Mouse (Mus musculus) megakaryocyte, adult 5-6 weeks (primary cell): Measurements from ENCODE around the gene Efna2. TPM values are rescaled to one million over a fixed set of nuclear protein-coding genes. Genes with fewer than 3 reads are reported as not detected.

ENCODE experiments used
- ATAC-seq: 2 replicates; pipeline ENCODE4 v1.8.0; 2016; ENCODE audit warnings: mild to moderate bottlenecking, inconsistent platforms; ENCODE audit not compliant: poor library complexity, severe bottlenecking
- total RNA-seq, 2 experiments: library from RNA; stranded (forward) in 1 of 2; stranded (reverse) in 1 of 2; fragments of 153-499, 151-499 nt in 1 of 2; fragments of 221-1000, 200-1000 nt in 1 of 2; gene quantifications; 2 replicates each; pipeline versions ENCODE4 v1.2.3 to v1.2.4; 2015 to 2017

Gene Efna2
- total RNA-seq (2015) (0.49 TPM in 1 of 2 replicates, not detected in the other), total RNA-seq (2017) (0.12 TPM in 1 of 2 replicates, not detected in the other)

GRCm38 (mm10) chr10:80179068-80180051 lies at the start of gene Efna2:
TSS of gene Efna2 (plus strand) at chr10:80179482.
- no peak for ATAC-seq

DNA sequence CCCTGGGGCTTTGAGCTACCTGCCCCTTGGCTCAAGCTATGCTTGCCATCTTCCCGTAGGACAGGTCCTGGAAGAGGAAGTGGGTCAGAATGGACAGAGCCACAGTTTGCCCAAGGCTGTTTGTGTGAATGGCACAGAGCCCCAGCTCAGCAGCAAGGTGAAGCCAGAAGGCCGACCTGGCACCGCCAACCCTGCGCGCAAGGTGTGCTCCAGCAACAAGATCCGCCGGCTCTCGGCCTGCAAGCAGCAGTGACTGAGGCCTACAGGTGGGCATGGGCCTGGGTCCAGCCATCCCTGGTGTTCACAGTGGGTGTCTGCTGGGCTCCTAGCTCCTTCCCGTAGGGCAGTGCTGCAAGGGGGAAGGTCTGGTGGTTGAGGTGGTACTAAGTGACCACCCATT lies 49.4 kb upstream of the Efna2 start:
- ATAC-seq, result no peak

- no peak for ATAC-seq
Observed at GRCm38 (mm10) chr10:80130403-80131031, 48.8 kb upstream of the Efna2 start.

DNA sequence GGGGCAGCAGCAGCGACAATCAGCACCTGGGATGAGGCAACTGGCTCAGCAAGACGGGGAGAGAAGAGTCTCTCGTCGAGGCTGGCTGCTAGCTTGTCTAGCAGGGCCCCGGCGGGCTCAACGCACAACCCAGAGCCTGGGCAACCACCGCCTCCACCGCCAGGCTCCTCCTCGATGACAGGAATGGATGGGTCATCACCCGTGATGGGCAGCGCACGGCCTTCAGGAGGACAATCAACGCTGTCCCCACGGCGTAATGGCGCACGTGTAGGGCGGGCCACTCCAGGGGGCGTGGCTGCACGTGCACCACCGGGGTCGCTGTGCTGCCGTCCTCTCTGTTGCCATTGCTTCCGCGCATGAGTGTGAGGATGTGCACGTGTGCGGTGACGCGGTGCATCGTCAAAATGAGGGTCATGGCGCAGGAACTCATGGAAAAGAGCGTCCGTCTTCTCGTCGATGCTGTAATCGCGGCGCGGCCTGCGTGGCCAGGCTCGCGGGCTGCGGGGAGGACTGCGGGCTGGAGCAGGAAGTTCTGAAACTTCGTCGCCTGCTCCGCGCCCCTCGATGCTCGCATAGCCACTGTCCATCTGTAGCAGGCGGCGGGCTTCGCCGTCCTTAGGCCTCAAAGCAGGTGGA lies 47.8 kb upstream of the Efna2 start:
- ATAC-seq, result no peak

- no peak for ATAC-seq
Observed at GRCm38 (mm10) chr10:80131952-80132350, 47.3 kb upstream of the Efna2 start.

DNA sequence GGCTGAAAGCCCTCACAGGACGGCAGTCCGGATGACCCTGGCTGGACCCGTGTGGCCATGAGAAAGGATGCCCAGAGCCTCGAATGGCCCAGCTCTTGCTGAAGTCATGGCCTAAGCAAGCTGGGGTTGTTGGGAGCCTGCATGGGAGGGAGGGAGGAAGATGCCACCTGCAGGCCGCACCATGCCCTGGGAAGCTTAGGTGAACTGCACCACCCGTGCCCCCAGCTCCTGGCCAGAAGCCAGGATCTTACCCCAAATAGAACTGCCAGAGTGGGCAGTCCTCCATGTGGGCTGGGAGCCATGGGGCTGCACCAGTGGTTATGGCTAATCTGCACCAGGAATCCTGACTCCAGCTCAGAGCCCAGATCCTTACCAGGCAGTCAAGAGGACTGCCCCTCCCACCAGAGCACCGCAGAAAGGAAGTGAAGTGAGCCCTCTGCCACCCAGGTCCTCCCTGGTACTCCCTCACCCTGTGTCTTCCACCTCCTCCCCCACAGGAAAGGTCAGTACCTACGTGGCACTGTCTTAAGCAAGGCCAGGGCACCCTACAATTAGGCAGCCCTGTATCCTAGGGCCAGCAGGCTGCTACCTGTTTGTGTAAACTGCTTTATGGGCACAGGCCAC lies 45.9 kb upstream of the Efna2 start:
- ATAC-seq, result peak; percentile 65

DNA sequence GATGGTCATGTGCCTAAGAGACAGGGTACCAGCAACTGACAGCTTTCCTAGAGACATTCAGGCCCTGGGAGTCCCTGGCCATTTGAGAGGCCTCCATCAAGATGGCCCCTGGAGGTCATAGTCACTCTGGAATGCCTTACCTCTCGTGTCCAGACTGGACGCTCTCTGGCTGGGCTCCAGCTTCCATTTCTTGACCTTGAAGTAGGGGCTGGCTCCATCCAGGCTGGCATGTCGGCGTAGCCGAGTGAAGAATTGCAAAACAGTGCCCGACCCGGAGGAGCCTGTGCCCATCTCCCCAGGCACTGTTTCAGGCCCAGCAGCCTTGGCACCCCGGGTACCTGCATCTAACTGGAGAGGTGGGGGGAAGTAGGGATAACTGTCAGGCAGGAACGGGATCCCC lies 44.9 kb upstream of the Efna2 start:
- ATAC-seq, result no peak

DNA sequence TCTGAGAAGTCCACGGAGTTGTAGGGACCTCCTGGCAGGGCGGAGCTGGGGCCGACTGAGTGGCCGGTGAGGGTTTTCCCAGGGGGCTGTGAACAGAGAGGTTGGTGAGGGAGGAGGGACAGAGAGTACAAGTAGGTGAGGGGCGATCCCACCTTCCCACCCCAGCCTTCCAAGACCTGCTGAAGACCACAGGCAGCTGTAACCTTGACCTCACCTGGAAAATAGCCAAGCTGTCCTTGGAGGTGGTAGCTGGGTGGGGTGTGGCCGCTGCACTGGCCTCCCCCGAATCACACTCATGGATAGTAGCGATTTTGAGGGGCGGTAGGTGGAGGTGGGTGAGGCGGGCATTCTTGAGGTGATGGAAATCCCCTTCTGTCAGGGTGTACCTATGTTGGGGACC lies 44.1 kb upstream of the Efna2 start:
- no peak for ATAC-seq

- no peak for ATAC-seq
Observed at GRCm38 (mm10) chr10:80135641-80136040, 43.6 kb upstream of the Efna2 start.

GRCm38 (mm10) chr10:80136179-80136951 lies 42.9 kb upstream of the Efna2 start:
- no peak for ATAC-seq

DNA sequence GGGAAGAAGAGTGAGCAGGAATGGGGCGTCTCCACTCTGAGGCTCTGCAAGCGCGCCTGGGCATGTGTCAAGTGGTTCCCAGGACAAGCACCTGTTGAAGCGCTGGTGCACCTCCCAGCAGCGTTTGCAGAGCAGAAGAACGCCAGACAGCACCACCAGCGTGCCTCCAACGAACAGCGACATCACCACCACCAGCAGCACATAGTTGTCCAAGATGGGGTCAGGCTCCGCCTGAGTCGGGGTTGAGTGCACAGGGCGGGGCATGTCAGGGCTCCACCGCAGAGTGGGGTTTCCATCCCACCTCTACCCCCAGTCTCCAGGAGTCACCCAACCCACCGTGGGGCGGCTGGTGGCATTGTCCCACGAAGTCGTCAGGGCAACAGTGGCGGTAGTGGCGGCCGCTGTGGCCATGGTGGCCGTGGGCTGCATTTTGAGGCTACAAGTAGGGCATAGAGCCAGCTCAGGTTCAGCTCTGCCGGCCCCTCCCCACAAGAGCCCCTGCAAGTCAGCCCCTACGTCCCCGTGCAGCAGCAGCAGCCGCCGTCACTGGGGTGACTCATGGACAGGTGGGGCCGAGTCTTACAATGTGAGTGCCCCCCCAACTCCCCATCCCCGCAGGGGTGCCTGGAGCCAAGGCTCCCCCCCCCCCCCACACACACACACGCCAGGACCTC lies 42.2 kb upstream of the Efna2 start:
- no peak for ATAC-seq

DNA sequence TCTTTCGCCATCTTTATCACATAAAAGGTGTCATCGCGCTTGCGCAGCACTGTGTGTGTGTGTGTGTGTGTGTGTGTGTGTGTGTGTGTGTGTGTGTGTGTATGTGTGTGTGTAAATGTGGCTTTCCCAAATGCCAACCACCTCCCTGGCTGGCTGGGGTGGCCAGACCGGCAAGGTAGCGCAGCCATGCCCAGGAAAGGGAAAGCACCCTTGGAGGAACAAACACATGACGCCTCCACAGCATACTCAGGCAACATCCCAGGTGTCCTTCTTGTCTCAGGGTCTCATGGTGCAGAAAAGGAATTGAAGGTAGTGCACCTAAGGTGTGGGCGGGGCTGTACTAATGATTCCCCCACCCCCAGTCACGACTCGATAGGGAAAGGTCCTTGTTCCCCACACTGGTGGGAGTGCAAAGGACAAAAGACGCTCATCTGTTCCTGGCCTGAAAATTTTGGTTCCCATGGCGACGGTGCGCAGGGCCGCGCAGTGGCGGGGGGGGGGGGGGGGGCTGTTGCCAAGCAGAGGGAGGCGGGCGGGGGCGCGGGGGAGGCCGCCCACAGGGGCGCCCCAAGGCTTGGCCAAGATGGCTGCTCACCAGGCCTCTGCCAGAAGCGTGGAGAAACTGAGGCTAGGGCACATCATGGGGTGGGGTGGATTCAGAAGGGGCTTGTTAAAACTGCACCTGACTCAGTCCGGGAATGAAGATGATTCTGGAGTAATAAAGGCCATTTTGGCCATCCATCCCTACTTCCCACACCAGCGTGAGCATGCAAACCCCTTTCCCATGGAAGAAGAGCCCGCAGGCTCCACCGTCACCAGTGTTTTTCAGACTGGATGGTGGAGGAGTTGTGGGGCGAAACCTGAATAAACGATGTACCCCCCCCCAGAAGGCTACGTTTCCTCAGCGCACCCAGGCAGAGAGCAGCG lies 41.4 kb upstream of the Efna2 start:
- ATAC-seq, result no peak

DNA sequence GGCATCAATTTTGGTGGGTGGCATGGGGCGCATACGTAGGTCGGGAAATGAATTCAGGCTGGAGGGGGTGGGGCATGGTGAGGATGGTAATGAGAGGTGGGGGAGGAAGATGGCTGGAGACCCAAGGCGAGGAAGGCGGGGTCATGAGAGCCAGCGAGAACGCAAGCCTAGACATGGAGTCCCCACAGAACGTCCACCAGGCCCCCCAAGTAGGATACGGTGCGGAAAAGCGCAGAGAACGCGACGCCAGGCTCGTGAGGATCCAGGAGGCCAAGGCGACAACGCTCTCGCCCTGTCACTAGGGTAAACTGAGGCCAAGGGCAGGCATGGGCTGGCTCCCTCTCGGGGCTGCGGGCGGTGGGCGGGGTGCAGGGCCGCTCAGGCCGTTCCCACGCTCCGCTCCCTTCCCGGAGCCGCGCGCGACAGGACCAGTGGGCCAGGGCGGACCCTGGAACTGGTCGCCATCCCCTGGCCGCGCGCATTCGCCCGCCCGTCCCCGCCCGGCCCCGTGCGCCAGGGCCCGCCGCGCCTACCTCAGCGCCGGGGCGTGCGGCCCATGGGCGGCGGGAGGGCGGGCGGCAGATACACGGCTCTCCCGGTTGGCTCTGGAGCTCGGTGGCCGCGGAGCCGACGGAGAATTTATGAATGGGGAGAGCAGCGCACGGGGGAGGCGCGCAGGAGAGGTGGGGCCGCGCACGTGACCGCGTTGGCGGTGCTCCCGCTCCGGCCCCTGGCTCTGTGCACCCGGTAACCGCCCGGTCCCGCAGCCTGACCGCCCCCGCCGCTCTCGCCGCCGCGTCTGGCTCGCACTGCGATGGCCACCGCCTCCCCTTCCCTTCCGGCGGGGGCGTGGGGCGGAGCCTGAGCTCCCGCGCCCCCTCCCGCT lies 40.5 kb upstream of the Efna2 start, which contains the start of gene Atp5d:
TSS of gene Atp5d (plus strand) at position 80 of the 886 bp plus-strand sequence.
- no peak for ATAC-seq

DNA sequence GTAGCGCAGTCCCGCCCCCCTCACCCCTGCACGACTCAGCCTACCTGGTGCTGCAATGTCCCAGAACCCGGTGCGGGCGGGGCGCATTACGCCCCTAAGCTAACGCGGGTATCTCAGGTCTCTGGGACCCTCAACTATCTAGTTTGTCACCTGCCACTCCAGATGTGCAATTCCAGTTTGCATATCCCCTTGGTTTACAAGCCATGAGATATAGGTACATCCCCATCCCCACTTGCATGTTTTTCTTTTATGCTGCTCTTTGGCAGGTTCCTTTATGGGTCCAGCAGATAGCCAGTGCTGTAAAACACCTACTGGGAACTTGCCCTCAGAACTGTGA lies 39.9 kb upstream of the Efna2 start:
- ATAC-seq, result no peak

- ATAC-seq, result no peak
Observed at GRCm38 (mm10) chr10:80139975-80140665, 39.2 kb upstream of the Efna2 start.

DNA sequence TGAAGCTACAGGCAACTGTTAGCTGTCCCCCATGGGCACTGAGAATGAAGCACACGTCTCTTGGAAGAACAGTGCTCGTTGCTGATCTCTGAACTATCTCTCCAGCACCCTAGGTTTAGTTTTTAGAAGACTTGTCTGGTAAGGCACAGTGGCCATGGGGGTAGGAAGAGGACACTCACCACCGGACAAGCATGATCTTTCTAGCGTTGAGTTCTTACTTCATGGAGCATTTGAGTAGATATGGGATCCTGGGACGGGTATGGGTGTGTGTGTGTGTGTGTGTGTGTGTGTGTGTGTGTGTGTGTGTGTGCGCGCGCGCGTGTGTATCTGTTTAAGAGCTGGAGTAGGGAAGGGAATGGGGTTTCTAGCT lies 38.6 kb upstream of the Efna2 start, which contains the start of gene Cbarp:
TSS of gene Cbarp (minus strand) at position 170 of the 370 bp plus-strand sequence.
- no peak for ATAC-seq

GRCm38 (mm10) chr10:80141243-80141642 lies 38.0 kb upstream of the Efna2 start:
- peak; percentile 83 for ATAC-seq
